ENCODE assay signal across 11 mouse cellular contexts in genomic region chr12:117468329-117468728, GRCm38 (mm10). TPM values are rescaled to one million over a fixed set of nuclear protein-coding genes. Genes with fewer than 3 reads are reported as not detected.
DNase-seq lines count a peak whose midpoint lies in the region; ATAC-seq lines count a peak whose summit lies in the region.
"Had no signal": no experiment of that assay in that cellular context is flagged by ENCODE, and none has a peak within 500 bp of the region (broad histone marks: within the 10 kb centered on the region; RNA-seq: fewer than 3 reads in every experiment).

No protein-coding gene starts in this region.

- no peak overlapping the region for H3K4me3 ChIP-seq in heart, embryonic 11.5 days (ENCODE audit: low read depth, low read length)
- H3K4me3 ChIP-seq in kidney, embryonic 14.5 days (ENCODE audit: low read length), result no peak overlapping the region
- H3K4me3 ChIP-seq: limb, embryonic 13.5 days; neural tube, embryonic 12.5 days had no signal

- WGBS in heart, embryonic 11.5 days (ENCODE audit: insufficient replicate concordance), result 25% methylated on average over 5 of the region's 5 CpGs
- WGBS in kidney, embryonic 14.5 days, result 81% methylated on average over 5 of the region's 5 CpGs

- intact Hi-C loops in heart, postnatal 10 days (cut with DNase I), result no loop called here

- H3K27ac ChIP-seq in heart, embryonic 11.5 days (ENCODE audit: low read depth, low read length), result no peak overlapping the region
- no peak overlapping the region for H3K27ac ChIP-seq in kidney, embryonic 14.5 days (ENCODE audit: low read depth, low read length)
- H3K27ac ChIP-seq: limb, embryonic 13.5 days; neural tube, embryonic 12.5 days had no signal

- H3K4me2 ChIP-seq in heart, embryonic 11.5 days, result no peak overlapping the region
- H3K4me2 ChIP-seq in kidney, embryonic 14.5 days (replicated peaks; ENCODE audit: low read depth, low read length), result no peak overlapping the region
- H3K4me2 ChIP-seq: limb, embryonic 13.5 days; neural tube, embryonic 12.5 days had no signal

- H3K36me3 ChIP-seq in heart, embryonic 11.5 days (ENCODE audit: control insufficient read depth, insufficient read depth, low read length), result no peaks in the 10 kb centered on the region
- no peaks in the 10 kb centered on the region for H3K36me3 ChIP-seq in kidney, embryonic 14.5 days (ENCODE audit: control insufficient read depth, insufficient read depth, low read length)
- H3K36me3 ChIP-seq: limb, embryonic 13.5 days; neural tube, embryonic 12.5 days had no signal

- H3K9ac ChIP-seq in heart, embryonic 11.5 days (ENCODE audit: low read depth, low read length), result no peak overlapping the region
- no peak overlapping the region for H3K9ac ChIP-seq in kidney, embryonic 14.5 days (ENCODE audit: low read depth, low read length)
- H3K9ac ChIP-seq: limb, embryonic 13.5 days; neural tube, embryonic 12.5 days had no signal

- peaks cover 9% of the 10 kb centered on the region; the same call in 1 of the 2 replicates for H3K4me1 ChIP-seq in heart, embryonic 11.5 days (ENCODE audit: control insufficient read depth, insufficient read depth, low read length)
- H3K4me1 ChIP-seq in kidney, embryonic 14.5 days (ENCODE audit: control insufficient read depth, insufficient read depth, low read length), result no peaks in the 10 kb centered on the region
- H3K4me1 ChIP-seq: limb, embryonic 13.5 days; neural tube, embryonic 12.5 days had no signal

- no peak for ATAC-seq in heart, embryonic 11.5 days (replicated peaks; ENCODE audit: insufficient number of reproducible peaks, low FRiP score, low TSS enrichment)
- no peak for ATAC-seq in kidney, embryonic 14.5 days (ENCODE audit: low FRiP score, low TSS enrichment)
- ATAC-seq: intestine, postnatal 0 days had no signal

- no peaks in the 10 kb centered on the region for H3K9me3 ChIP-seq in heart, embryonic 11.5 days (replicated peaks; ENCODE audit: control insufficient read depth, low read length)
- no peaks in the 10 kb centered on the region for H3K9me3 ChIP-seq in kidney, embryonic 14.5 days (ENCODE audit: control insufficient read depth, low read length)
- H3K9me3 ChIP-seq: limb, embryonic 13.5 days; neural tube, embryonic 12.5 days had no signal

- no peaks in the 10 kb centered on the region for H3K27me3 ChIP-seq in heart, embryonic 11.5 days (ENCODE audit: control insufficient read depth, insufficient read depth, low read length)
- H3K27me3 ChIP-seq in kidney, embryonic 14.5 days (ENCODE audit: control insufficient read depth, insufficient read depth, low read length), result no peaks in the 10 kb centered on the region
- H3K27me3 ChIP-seq: limb, embryonic 13.5 days; neural tube, embryonic 12.5 days had no signal

- DNase-seq in heart, adult 11 months, result peak; percentile 95
- peak; percentile 48 for DNase-seq in urinary bladder, postnatal 14 days (ENCODE audit: low spot score)
- no peak for DNase-seq in urinary bladder, adult 2 months (ENCODE audit: low spot score)
- peak; percentile 79 to 82 for DNase-seq in heart, postnatal 10 days
- no peak for DNase-seq in cerebellum, postnatal 14 days
- no peak for DNase-seq in MN1 (ENCODE audit: low spot score)

RNA-seq across cellular contexts. Expression of gene Rapgef5, which starts 48.0 kb away (rescaled TPM):
- 13.2 and 15.7 TPM in 2 replicates for polyA plus RNA-seq in heart, embryonic 11.5 days (2014; fragmentation: Nextera tagmentation; extraction: Ambion mirVana)
- polyA plus RNA-seq in urinary bladder, adult 2 months (2012; rRNA removed), result 10.9 and 11.4 TPM in 2 replicates
- total RNA-seq in heart, postnatal 10 days (2021), result 10 to 100 TPM; 45.8 to 48.2 TPM
- 8.8 and 17.9 TPM in 2 replicates for polyA plus RNA-seq in kidney, embryonic 14.5 days (2014; fragmentation: Nextera tagmentation; extraction: Ambion mirVana)

Comparison
In these comparisons a context has a peak if more than half of its experiments do, and no peak if none do; other contexts are left out.
1. DNase-seq: peak in heart, adult 11 months (single experiment), urinary bladder, postnatal 14 days (single experiment) and heart, postnatal 10 days (2 of 2); none in urinary bladder, adult 2 months (single experiment), cerebellum, postnatal 14 days (0 of 2) and MN1 (single experiment).